Mouse (Mus musculus) embryonic facial prominence, embryonic 10.5 days (tissue): ENCODE data around the gene Errfi1. TPM values are rescaled to one million over a fixed set of nuclear protein-coding genes. Genes with fewer than 3 reads are reported as not detected.

Experiments
- DNase-seq: peaks from one replicate; pipeline ENCODE4 v3.0.0-alpha.2; 2017; ENCODE audit warnings: low spot score
- H3K27ac ChIP-seq: fragments of 300-500 bp; sonication (generic); replicated peaks from 2 replicates; pipeline ENCODE4 v1.5.1; 2016; ENCODE audit warnings: mild to moderate bottlenecking
- H3K27me3 ChIP-seq: fragments of 300-500 bp; sonication (generic); replicated peaks from 2 replicates; pipeline ENCODE4 v1.6.1; 2016; ENCODE audit warnings: low read depth, mild to moderate bottlenecking; ENCODE audit not compliant: poor library complexity, severe bottlenecking
- H3K36me3 ChIP-seq: fragments of 300-500 bp; sonication (generic); replicated peaks from 2 replicates; pipeline ENCODE4 v1.6.1; 2016; ENCODE audit warnings: mild to moderate bottlenecking, moderate library complexity
- H3K4me1 ChIP-seq: fragments of 300-500 bp; sonication (generic); 2 replicates; pipeline ENCODE4 v1.6.1; 2016
- H3K4me3 ChIP-seq: fragments of 300-500 bp; sonication (generic); 2 replicates; pipeline ENCODE4 v1.5.1; 2016; ENCODE audit warnings: mild to moderate bottlenecking, moderate library complexity
- H3K9me3 ChIP-seq: fragments of 300-500 bp; sonication (generic); 2 replicates; pipeline ENCODE4 v1.6.1; 2016; ENCODE audit warnings: mild to moderate bottlenecking
- WGBS: fragments of 180-500 bp; shearing (Covaris S2); methylation state at CpG from one replicate; pipeline ENCODE4 v1.1.7; 2016; 5-methylcytosine and 5-hydroxymethylcytosine counted together
- polyA plus RNA-seq: library from polyadenylated mRNA; unstranded; fragments of >200 nt; fragmentation: Nextera tagmentation; extraction: Ambion mirVana; gene quantifications from 2 replicates; pipeline ENCODE4 v1.2.1, GENCODE M21; 2016

Gene Errfi1
- polyA plus RNA-seq, 1 experiment from 2014 or later, result 27.0 TPM

- Histone ChIP-seq H3K36me3 (peaks cover 31% of the 10 kb centered on the region), H3K4me3 (peak overlapping the region; percentile 95), H3K27ac (peak overlapping the region; percentile 94), H3K27me3 (no peaks in the 10 kb centered on the region), H3K9me3 (no peaks in the 10 kb centered on the region), H3K4me1 (peaks cover 37% of the 10 kb centered on the region)
- no peak for DNase-seq
- WGBS, result 86% methylated on average over 19 of the region's 19 CpGs
Measured at GRCm38 (mm10) chr4:150910164-150910951, 56.6 kb downstream of the Errfi1 start.

- Histone ChIP-seq H3K9me3 (no peaks in the 10 kb centered on the region), H3K27me3 (no peaks in the 10 kb centered on the region), H3K36me3 (no peaks in the 10 kb centered on the region), H3K27ac (peak overlapping the region; percentile 93), H3K4me3 (peak overlapping the region; percentile 81), H3K4me1 (peaks cover 31% of the 10 kb centered on the region)
- DNase-seq, result no peak
- 21% methylated on average over 12 of the region's 12 CpGs for WGBS
Measured at GRCm38 (mm10) chr4:150913743-150914142, 60.0 kb downstream of the Errfi1 start.

- H3K4me3 ChIP-seq, result peak within 1 kb of the TSS; percentile 81
Measured at GRCm38 (mm10) chr4:150914290-150914733, 60.6 kb downstream of the Errfi1 start, which contains the start of the genes Park7 and Tnfrsf9. Park7 (minus strand) TSS chr4:150914437. Tnfrsf9 (plus strand) TSS chr4:150914562.

GRCm38 (mm10) chr4:150915181-150915906, 61.6 kb downstream of the Errfi1 start:
- DNase-seq, result no peak
- peak overlapping the region; percentile 81 for H3K4me3 ChIP-seq
- H3K27ac ChIP-seq, result peak overlapping the region; percentile 93
- H3K4me1 ChIP-seq, result peaks cover 24% of the 10 kb centered on the region
- no peaks in the 10 kb centered on the region for H3K9me3 ChIP-seq
- H3K27me3 ChIP-seq, result no peaks in the 10 kb centered on the region
- no peaks in the 10 kb centered on the region for H3K36me3 ChIP-seq
- WGBS, result 68% methylated on average over 10 of the region's 10 CpGs

More at GRCm38 (mm10) chr4:150914290-150914733, 60.6 kb downstream of the Errfi1 start, which contains the start of the genes Park7 and Tnfrsf9:
- DNase-seq, result peak; percentile 97
- Histone ChIP-seq H3K27ac (peak within 1 kb of the TSS; percentile 93), H3K9me3 (no peaks in the 10 kb centered on the region), H3K36me3 (no peaks in the 10 kb centered on the region), H3K27me3 (no peaks in the 10 kb centered on the region), H3K4me1 (peaks cover 28% of the 10 kb centered on the region)
- under 1% methylated on average over 48 of the region's 48 CpGs for WGBS

GRCm38 (mm10) chr4:150917336-150918027, 63.8 kb downstream of the Errfi1 start:
- DNase-seq, result no peak
- Histone ChIP-seq H3K9me3 (no peaks in the 10 kb centered on the region), H3K4me1 (peaks cover 33% of the 10 kb centered on the region), H3K27ac (0 out of 2 replicates have a peak overlapping the region, but pooled peaks have one; percentile 3), H3K36me3 (no peaks in the 10 kb centered on the region), H3K4me3 (no peak overlapping the region), H3K27me3 (no peaks in the 10 kb centered on the region)
- WGBS, result 71% methylated on average over 8 of the region's 8 CpGs

Other genes starting within 250 kb of the Errfi1 start
- 1.4 and 1.7 TPM in 2 replicates for gene Slc45a1, start 201.7 kb upstream of the Errfi1 start, polyA plus RNA-seq
- 496 and 508 TPM in 2 replicates for gene Park7, start 60.5 kb downstream of the Errfi1 start, polyA plus RNA-seq
- gene Tnfrsf9, start 60.6 kb downstream of the Errfi1 start, polyA plus RNA-seq, result 0.38 and 0.69 TPM in 2 replicates
- gene Uts2, start 143.2 kb downstream of the Errfi1 start, polyA plus RNA-seq, result not detected in 2 replicates
- 7.8 TPM in 2 replicates for gene Per3, start 190.7 kb downstream of the Errfi1 start, polyA plus RNA-seq
- gene Vamp3, start 204.0 kb downstream of the Errfi1 start, polyA plus RNA-seq, result 105 and 110 TPM in 2 replicates
- not detected in 2 replicates for gene Gm13090, start 235.7 kb downstream of the Errfi1 start, polyA plus RNA-seq